Mouse (Mus musculus): ENCODE measurements around the gene Rps6ka5. TPM values are rescaled to one million over a fixed set of nuclear protein-coding genes. Genes with fewer than 3 reads are reported as not detected.

The Rps6ka5 gene
- polyA plus RNA-seq, 1 experiment from 2014 or later = 2.5 TPM

DNA sequence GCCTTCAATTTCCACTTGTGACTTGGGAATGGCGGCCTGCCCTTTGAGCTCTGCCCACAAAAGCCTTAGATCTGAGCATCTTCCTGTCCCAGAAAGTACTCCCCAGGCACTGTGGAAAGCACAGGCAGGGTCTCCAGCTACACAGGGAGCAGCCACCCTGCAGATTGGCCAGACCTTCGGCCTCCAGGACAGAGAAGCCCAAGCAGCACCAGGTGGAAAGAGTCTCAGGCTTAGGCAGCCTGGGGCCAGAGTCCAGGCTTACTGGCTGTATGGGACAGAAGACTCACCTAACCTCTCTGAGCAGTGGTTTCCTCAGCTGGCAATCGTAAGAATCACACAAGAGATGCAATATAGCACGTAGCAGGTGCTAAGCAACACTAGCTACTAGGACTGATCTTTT lies 223.1 kb downstream of the Rps6ka5 start:
- ATAC-seq (no peak), DNase-seq (ENCODE audit: low read depth, low spot score) (no peak)
- CTCF ChIA-PET = interaction anchor here (1.1 to 2.5 kb wide), 3 partner anchors 12 to 21 kb away, joined by 3 to 8 read pairs (median 3); no protein-coding TSS in a partner anchor
- no peak for TF ChIP-seq CTCF (IDR thresholded peaks at IDR 0.05)
- POLR2A ChIA-PET = interaction anchor here (0.6 to 0.8 kb wide), 3 partner anchors 9 to 1605 kb away, joined by 3 to 4 read pairs (median 3); no protein-coding TSS in a partner anchor
- H3K27me3 ChIP-seq = no peaks in the 10 kb centered on the region
- in situ Hi-C loops (cut with MboI; ENCODE audit: low pct_unique_long_range_greater_than_20kb) = no loop called here

DNA sequence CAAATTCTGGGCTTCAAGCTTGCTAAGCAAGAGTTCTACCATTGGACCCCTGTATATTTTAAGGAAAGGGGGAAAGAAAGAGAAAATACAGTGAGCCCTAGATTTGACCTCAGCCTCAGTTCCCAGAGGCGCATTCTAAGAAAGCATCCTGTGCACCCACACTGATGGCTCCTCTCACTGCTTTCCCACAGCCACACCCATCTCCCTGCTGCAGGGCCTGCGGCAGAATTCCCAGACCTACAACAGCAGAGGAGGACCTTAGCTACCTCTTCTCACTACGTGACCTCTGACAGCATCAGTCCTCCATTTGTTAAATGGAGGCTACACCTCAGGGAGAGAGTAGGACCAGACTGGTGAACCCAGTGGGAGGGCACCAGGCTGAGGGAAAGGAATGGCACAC lies 224.2 kb downstream of the Rps6ka5 start:
- ATAC-seq (no peak), DNase-seq (ENCODE audit: low read depth, low spot score) (no peak)
- in situ Hi-C loops (cut with MboI; ENCODE audit: low pct_unique_long_range_greater_than_20kb) = no loop called here
- no peaks in the 10 kb centered on the region for H3K27me3 ChIP-seq
- POLR2A ChIA-PET = interaction anchor here (0.6 kb wide), 1 partner anchor 1718 kb away, joined by 4 read pairs; no protein-coding TSS in a partner anchor
- CTCF ChIA-PET = no interaction called here
- TF ChIP-seq CTCF (IDR thresholded peaks at IDR 0.05) = no peak

DNA sequence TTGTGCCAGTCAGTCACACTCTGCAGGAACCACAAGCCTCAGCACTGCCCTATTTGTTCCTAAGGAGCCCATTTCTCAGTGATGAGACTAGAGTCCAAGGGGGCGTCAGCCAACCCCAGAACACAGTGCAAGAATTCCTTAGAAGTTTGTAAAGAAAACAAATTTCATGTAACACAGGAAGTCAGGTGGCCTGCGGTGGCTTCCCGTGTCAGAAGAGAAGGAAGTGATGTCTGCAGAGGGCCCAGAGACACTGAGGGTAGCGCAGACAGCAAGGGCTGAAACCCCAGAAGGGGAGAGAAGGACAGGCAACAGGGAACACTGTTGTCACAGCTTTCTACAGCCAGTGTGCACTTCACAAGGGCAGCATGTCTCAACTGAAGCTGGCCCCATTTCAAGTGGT lies 225.5 kb downstream of the Rps6ka5 start:
- DNase-seq (ENCODE audit: low read depth, low spot score) (no peak), ATAC-seq (no peak)
- no peaks in the 10 kb centered on the region for H3K27me3 ChIP-seq
- in situ Hi-C loops (cut with MboI; ENCODE audit: low pct_unique_long_range_greater_than_20kb) = no loop called here
- TF ChIP-seq CTCF (IDR thresholded peaks at IDR 0.05) = no peak
- CTCF ChIA-PET = interaction anchor here (1.2 kb wide), 1 partner anchor 299 kb away, joined by 3 read pairs; no protein-coding TSS in a partner anchor
- POLR2A ChIA-PET = no interaction called here

DNA sequence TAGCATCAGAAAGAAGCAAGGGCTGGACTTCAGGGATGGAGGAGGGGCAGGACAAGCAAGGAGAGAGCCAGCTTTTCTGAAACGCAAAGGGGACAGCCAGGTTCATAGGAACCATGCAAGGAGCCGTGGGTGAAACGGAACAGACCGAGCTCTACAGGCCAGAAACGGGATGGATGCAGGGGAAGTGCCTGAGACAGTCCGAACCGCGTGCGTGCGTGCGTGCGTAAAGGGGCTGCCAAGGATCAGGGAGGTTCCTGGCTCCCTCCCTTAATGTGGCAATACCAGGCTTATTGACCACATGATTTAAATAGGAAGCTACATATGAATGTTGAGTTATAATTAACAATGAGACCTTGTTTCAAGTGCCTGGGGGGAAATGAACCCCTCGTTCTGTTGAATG lies 227.3 kb downstream of the Rps6ka5 start:
- in situ Hi-C loops (cut with MboI; ENCODE audit: low pct_unique_long_range_greater_than_20kb) = no loop called here
- TF ChIP-seq CTCF (IDR thresholded peaks at IDR 0.05) = no peak
- ChIA-PET CTCF (interaction anchor here (1.0 to 1.1 kb wide), 2 partner anchors 24 to 197 kb away, joined by 3 read pairs; no protein-coding TSS in a partner anchor), POLR2A (no interaction called here)
- DNase-seq (ENCODE audit: low read depth, low spot score) (no peak), ATAC-seq (no peak)
- H3K27me3 ChIP-seq = no peaks in the 10 kb centered on the region

Other genes starting within 250 kb of the Rps6ka5 start
- gene Ttc7b, start 206.2 kb downstream of the Rps6ka5 start, polyA plus RNA-seq (2021) = 21.3 TPM
- gene Dglucy, start 52.1 kb upstream of the Rps6ka5 start, polyA plus RNA-seq (2021) = 17.9 TPM
- gene Gpr68, start 181.2 kb upstream of the Rps6ka5 start, polyA plus RNA-seq (2021) = 0.08 TPM